Mouse (Mus musculus) megakaryocyte-erythroid progenitor cell, adult 5-6 weeks (primary cell): ENCODE measurements around the gene Bcas3. TPM values are rescaled to one million over a fixed set of nuclear protein-coding genes. Genes with fewer than 3 reads are reported as not detected.

Experiments
- ATAC-seq: replicated peaks from 2 replicates; pipeline ENCODE4 v1.8.0; 2016; ENCODE audit warnings: mild to moderate bottlenecking, inconsistent platforms; ENCODE audit not compliant: severe bottlenecking, poor library complexity, low FRiP score, low TSS enrichment
- total RNA-seq, 2 experiments: library from RNA; stranded (forward) in 1 of 2; stranded (reverse) in 1 of 2; fragments of 200-1000, 215-1000 nt in 1 of 2; fragments of >200 nt in 1 of 2; fragmentation: Nextera tagmentation in 1 of 2; gene quantifications; 2 replicates each; pipeline ENCODE4 v1.2.3; 2014 to 2017

Bcas3 gene
- total RNA-seq, 2 experiments from 2014 or later: 22.6 to 64.0 TPM

DNA sequence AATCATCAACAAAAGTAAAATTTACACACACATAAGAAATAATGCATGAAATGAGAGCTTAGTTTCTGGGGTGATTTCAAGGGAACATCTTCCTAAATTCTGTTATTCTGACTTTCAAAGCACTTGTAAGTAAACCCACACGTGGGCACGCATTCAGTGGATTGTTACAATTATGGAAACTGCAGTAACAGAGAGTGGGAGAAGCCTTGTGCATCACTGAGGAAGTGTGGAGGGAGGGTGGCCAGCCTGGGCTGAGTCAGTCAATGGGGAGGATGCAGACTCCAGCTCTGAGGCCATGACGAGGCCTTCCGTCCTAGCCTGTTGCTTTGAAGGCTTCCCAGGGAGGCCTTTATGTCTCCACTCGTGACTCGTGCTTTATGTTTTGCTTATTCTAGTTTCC is 289.6 kb downstream of the Bcas3 start:
- no peak for ATAC-seq

DNA sequence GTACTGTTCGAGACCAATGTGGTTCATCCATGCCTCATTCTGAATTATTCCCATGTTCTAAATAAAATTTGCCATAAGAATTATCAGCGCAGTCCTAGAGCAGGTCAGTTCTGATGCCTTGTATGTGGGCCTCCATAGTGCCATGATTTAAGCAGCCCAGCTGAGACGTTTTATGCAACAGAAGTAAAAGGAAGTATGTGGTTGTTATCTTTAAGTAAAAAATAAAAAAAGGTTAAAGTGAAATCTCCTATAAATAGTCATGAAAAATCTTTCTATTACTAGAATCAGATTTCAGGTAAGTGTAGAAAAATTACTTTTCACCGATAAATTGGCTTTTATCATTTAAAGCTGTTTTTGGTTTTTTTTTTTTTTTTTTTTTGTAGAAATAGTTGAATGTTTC is 290.1 kb downstream of the Bcas3 start:
- ATAC-seq: no peak

DNA sequence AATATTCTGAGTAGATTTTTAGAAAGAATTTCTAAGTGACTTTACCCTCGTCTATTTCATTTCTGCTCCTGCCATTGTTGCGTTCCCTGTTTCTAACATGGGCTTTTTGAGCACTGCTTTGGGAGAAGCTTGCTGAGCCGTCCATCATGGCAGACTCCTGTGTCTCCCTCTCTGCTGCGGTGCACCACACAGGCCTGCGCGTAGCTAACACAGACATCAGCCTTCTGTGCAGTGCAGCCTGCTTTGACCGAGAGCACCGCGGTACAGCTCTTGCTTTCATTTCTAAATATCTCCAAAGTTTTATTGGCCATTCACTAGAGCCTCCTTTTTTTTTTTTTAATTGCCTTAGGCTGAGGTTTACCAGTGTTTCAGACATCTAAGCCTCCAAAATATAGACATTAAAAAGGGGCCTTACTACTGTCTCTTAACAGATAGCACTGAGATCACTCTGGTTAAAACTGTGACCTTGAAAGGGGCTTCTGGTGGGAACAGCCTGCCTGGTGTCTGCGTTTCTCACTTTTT is 290.6 kb downstream of the Bcas3 start:
- 0 out of 2 replicates have a peak, but pooled peaks have one; percentile 9 for ATAC-seq

DNA sequence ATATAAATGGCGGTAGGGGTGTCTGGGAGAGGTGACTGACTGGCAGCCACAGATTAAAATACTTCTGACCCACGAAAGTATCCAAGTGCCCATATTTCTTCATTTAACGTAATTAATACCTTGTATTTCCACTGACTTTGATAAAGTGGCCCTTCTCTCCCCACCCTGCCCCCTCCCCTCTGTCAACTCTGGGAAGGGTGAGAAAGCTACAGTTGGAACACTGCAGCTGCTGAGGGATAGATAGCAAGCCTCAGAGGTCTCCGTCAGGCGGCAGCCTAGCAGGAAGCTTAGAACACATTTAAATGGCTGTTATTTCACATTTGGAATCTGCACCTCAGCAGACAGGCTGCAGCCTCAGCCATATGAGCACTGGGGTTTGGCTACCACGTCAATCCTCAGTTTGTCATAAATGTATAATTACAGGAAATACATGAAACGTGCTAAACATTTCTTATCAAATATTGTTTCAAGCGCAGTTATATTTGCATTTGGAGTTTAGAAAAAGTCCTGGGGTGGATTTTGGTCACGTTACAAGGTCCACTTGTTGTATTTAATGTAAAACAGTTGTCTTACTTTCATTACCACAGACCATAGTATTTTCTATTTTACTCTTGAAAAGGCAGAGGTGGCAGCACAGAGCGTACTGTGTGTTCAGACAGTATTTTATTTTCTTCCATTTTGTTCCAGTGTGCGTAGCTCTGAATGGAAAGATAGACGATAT is 291.2 kb downstream of the Bcas3 start:
- peak; percentile 91 for ATAC-seq

DNA sequence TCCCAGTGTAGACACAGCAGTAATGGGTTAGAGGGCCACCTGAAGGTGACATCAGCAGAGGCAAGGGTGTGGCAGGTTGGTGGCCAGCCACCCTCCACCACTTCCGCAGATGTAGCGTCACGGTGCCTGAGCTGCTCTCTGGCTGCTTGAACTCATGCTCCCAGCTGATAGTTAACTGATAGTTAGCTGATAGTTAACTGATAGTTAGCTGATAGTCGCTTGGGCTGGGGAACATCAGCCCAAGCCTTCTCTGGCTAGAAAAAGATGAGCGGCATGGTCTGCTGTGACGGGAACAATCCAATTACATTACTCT is 291.7 kb downstream of the Bcas3 start:
- ATAC-seq: peak; percentile 92

DNA sequence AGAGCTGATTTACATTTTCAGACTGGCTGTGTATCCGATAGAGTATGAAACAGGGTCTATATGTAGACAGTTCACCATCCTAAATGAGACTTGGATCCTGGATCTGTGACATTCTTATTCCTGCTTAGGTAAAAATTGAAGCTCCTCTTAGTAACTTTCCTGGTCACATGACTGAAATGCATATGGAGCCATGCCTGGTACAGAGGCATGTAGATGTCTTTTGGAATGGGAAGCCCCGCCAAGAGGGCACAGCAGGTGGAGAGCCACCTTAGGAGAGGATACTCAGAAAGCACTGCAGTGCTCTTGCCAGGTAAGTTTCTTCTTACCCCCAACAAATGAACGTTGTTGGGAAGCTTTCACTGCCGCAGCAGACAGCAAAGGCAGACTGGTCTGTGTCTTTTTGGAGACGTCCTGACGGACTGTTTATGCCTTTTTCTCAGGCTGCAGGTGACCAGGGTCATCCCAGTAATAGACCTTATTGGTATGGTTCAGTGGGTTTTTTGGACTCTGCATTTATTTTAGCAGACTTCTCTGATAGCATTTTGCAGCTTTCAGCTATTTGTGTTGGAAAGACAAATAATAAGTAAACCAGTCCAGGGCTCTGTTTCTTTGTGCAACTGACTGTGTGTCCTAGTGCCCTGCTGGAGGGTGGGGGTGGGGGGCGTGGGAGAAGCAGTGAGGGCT is 292.3 kb downstream of the Bcas3 start:
- no peak for ATAC-seq

DNA sequence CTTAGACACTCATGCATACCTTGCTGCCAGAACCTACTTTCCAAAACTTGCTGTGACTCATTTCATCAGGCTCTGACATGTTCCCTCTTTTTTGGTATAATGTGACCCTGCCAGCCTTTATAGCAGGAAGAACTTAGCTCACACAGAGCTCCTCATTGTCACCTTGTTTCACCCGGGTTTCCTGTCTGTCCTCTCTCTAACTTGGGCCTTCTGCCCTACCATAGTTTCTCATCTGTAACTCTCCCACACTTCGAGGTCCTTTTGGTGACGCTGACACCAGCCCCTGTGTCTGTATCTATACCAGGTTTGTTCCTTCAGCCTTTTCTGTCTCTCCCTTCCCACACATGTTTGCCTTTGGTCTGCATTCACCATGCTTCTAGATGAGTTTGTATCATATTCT is 295.9 kb downstream of the Bcas3 start:
- no peak for ATAC-seq

DNA sequence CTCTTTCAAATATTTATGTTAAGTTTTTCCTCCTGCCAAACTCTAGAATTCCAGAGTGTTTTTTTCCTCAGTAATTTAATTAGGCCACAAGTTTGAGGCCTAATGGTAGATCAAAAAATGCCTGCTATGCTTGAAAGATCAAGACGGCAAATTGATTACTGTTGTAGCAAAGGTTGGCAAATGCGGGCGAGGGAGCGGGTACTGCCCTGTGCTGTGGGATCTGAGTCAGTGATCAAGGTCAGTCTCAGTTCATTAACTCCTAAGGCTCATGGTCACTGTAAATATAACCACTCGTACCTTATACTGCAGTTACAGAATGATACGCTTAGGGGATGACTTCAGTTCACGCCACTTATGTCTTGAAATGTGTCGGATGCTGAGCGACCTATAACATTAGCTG is 296.4 kb downstream of the Bcas3 start:
- ATAC-seq: no peak

DNA sequence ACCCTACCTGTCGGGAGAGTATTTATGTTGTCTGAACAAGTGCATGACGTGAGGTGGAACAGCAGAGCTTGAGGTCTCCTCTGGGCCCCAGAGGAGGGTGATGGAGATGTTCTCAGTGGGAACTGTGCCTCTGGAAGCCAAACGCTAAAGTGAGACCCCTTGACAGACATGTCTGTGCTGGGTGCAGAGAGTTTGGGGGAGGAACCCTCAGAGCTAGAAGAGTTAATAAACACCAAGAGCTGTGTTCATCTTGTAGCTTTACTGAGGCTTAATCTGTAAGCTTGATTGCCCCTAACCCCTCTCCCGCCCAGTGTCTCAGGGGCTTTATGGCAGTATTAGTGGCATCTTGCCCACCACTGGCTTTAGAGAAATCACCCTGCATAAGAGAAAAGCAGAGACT is 304.5 kb downstream of the Bcas3 start:
- ATAC-seq: no peak

DNA sequence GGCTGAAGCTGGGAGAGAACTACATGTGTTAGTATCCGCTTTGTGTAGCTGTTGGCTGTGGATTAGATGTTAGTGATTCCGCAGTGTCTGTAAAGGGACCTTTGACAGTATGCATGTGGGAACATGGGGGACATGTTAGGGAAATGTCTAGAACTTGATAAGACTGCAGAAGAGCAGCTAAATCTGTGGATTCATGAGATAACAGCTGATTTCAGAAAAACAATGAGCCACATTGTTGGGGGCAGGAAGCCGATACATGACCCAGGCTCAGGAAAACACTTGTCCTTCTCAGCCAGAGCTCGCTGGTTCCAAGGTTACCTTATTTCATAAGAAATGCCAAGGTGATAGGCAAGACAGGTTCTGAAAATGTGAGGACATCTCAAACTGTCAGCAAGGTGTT is 307.3 kb downstream of the Bcas3 start:
- 0 out of 2 replicates have a peak, but pooled peaks have one; percentile 18 for ATAC-seq

DNA sequence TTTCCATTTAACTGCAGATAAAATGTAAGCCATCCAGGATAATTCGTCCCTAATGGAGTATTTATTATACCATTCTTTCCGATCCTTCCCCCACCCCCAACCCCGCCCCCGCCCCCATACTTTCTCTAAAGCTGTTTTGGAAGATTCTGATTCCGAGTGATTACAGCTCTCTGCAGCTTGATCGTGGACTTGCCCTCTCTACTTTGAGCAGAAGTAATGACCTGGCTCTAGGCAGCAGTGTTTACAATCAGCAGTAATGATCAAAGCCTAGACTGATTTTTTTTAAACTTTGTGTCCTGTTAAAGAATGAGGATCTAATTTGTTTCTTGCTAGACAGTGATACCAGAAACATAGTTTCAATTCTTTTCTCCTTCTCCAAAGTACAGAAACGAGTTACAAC is 314.2 kb downstream of the Bcas3 start:
- no peak for ATAC-seq

DNA sequence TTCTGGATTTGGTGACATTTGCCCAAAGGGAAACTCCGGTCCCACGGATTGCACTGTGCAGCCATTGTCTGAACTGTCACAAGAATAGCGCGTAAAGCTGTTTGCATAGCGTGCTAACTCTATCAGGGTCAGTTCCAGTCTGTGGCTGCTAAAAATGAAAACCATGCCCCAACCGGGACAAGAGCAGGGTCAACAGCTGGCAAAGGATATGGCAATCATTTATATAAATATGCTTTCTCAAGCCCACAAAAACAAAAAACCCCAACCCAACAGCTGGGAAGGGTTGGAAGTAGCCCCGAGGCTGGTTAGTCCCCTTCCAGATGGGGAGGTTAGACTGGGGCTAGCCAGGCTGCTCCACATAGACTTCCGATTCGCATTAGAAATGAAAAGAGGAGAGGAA is 314.8 kb downstream of the Bcas3 start:
- no peak for ATAC-seq

DNA sequence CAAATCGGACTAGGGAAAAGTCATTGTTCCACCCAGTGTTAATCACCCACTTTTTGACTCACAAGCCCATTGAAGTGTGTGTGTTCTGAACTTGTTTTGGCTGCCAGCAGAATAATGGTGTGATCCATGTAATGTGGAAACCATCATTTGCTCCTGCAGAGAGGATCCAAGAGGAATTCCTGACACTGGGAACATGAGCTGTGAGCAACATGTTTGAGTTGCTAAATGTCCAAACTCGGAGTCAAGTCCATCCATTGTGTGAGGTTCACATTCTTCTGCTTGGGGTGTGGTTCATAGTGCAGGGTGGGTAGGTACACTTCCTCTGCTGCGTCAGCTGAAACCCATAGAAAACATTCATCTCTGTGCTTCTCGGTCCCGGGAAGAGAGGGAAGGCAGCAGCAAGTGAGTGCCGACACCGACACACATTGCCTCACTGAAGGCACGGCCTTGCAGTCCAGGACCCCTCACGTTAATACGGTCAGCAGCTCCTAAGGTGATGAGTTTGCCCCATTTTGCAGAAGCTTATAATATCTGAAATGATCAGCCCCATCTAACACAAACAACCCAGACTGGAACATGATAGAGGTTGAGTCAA is 320.0 kb downstream of the Bcas3 start:
- ATAC-seq: no peak

DNA sequence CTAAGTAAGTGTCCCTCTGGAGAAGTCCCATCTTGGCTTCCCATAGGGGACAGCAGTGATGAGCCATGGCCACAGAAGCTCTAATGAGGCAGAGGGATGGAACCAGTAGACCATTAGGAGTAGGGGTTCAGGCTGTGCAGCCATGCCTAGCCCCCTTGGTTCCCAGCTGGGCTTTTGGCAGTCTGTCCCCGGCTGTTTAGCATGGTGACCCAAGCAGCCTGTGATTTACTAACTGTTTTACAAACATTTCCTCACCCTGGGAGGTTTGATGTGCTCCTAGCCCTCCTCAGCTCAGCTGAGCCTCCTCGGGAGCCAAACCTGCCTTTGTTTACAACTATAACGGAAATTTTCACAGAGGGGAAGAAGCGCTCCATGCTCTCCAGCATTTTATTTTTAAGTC is 322.3 kb downstream of the Bcas3 start:
- no peak for ATAC-seq

DNA sequence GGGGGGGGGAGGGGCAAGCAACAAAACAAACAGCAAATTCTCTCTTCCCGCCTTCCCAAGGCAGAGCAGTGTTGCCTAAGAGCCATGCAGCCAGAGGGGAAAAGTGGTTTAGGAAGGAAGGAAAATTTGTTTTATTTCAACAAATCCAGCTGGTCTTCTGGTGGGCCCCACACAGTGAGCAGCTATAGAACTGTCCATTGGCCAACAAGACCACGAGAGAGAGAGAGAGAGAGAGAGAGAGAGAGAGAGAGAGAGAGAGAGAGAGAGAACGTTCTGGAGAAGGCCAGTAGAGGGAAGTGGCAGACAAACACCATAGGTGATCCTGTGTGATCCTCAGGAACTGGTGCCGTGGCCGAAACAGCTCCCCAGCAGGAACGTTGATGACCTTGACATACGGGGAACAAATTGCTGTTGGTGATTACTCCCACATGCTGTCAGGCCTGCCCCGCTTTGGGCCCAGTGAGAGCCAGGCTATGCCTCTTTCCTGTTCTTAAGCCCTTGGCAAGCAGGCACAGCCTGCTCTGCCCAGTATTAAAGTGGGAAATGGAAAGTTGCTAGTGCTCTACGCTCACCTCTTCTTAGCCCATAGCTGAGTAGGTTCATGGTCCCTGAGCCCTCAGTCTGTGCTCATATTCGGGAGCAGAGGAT is 323.5 kb downstream of the Bcas3 start:
- ATAC-seq: no peak

DNA sequence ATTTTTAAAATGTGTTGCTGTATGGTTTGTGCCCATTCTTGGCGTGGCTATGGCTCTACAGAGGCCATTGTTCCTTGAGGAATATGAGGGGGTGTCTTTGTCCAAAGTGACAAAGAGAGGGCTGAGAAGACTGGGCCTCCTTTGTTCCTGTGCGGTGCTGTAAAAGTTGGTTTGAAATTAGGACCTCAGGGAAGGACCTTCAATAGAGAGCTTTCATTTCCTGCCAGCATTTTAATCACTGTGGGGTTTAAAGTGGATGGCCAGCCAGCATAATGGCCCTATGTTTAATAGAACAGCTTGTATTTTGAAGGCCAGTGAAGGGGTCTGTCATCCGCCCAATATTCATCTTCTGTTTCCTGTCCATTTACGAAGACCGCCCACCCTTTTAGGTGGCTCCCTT is 325.7 kb downstream of the Bcas3 start:
- ATAC-seq: no peak

DNA sequence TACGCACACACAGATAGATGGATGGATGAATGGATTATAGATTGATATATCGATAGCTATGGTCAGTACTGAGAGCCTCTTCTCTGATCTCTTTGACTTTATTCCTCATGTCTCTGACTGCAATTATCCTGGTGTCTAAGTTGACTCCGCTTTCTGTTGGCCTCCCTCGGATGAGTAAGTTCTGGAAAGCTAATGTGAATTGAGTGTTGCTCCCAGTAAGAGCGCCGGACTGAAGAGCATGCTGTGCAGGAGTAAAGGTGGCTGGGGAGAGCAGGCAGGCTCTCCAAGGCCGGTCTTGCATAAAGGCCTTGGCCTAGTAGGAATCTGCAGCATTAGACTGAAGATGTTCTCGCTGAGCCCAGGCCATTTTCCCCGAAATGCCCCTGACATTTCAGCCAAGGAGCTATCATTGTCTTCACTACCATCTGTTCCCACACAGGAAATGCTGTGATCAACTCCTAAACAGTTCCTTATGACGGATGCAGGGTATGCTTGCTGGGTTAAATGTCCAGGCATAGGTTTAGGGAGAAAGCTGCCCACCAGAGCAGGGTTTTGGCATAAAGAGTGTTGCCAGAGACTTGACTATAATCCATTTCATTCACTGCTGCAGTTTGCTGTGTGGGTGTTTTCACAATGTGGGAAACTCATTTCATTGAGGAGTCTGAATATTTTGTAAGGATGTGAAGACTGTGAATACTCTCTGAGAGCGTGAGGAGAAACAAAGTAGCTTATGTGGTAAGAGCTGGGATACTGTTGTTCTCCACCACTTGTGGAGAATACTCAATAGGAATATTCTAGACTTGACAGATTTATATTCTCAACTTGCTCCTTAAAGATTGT is 328.8 kb downstream of the Bcas3 start:
- no peak for ATAC-seq

DNA sequence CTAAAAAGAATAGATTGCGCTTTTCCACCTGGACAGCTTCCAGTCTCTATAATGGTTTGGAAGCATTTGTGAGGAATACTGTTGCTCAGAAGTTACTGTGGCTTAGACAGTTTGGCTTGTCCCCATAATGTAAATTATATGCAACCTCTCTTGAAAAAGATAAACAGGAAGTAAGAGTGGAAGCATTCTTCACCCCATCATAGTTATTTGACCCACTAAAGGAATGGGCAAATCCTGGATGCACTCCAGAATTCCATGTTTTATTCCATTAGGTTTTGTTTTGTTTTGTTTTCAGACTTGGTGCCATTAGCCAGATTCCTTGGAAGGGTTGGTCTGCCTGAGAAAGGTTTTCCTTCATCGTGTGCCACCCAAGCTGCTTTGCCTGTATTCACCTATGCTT is 332.0 kb downstream of the Bcas3 start:
- ATAC-seq: no peak

DNA sequence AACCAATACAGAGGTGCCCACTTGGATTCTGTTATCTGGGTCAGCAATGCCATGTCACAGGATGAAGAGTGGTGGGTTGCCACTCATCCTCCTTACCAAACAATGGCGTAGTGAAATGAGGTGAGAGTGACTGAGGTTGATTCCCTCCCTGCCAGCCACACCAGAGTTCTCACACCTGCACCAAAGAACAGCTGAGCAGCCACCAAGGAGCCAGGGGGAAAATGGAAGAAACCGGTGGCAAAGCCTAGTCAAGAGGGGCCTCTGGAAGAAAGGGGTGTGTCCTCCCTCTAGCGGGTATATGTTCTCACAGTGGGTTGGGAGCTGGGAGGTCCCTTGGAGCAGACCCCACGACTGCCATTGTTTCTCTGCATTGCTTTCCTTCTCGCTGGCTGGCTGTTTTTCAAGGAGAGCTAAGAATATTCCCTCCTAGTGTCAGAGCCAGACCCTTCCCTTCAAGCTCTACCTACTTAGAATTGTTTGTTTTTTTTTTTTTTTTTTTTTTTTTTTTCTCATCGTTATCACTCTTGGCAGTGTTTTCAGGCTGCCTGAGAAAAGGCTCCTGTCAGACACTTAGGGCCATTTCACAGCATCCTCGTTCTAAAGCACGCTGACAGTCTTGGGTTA is 335.0 kb downstream of the Bcas3 start:
- ATAC-seq: no peak
